Mouse (Mus musculus) heart, adult 2 months (tissue): Measurements from ENCODE around the gene Tbccd1. TPM values are rescaled to one million over a fixed set of nuclear protein-coding genes. Genes with fewer than 3 reads are reported as not detected.

Source experiments
- DNase-seq, 2 experiments: peaks; one replicate each; pipeline ENCODE4 v3.0.0; 2021
- H3K27ac ChIP-seq: fragments of 200-600 bp; 2 replicates; pipeline ENCODE4 v1.8.1; 2022
- H3K27me3 ChIP-seq: fragments of 200-500 bp; 2 replicates; pipeline ENCODE4 v1.6.1; 2012; ENCODE audit warnings: mild to moderate bottlenecking, low read length, inconsistent platforms, mixed read lengths; ENCODE audit not compliant: control insufficient read depth, insufficient read depth
- H3K36me3 ChIP-seq: fragments of 200-500 bp; 2 replicates; pipeline ENCODE4 v1.6.1; 2012; ENCODE audit warnings: low read length, inconsistent platforms; ENCODE audit not compliant: control insufficient read depth, insufficient read depth
- H3K4me1 ChIP-seq: fragments of 200-500 bp; 2 replicates; pipeline ENCODE4 v1.6.1; 2011; ENCODE audit warnings: low read length; ENCODE audit not compliant: control insufficient read depth, insufficient read depth
- H3K4me3 ChIP-seq: fragments of 200-600 bp; 2 replicates; pipeline ENCODE4 v1.8.1; 2022
- H3K79me2 ChIP-seq: fragments of 200-500 bp; replicated peaks from 2 replicates; pipeline ENCODE4 v1.6.1; 2012; ENCODE audit warnings: mild to moderate bottlenecking, inconsistent platforms, low read length, moderate library complexity, mixed read lengths; ENCODE audit not compliant: control insufficient read depth, insufficient read depth
- H3K9ac ChIP-seq: fragments of 200-500 bp; 2 replicates; pipeline ENCODE4 v1.6.1; 2012; ENCODE audit warnings: low read depth, mild to moderate bottlenecking, control low read depth, inconsistent platforms, low read length, mixed read lengths
- CTCF ChIP-seq: fragments of 200-600 bp; IDR thresholded peaks from 2 replicates; pipeline ENCODE4 v1.8.1; 2022; ENCODE audit warnings: antibody characterized with exemption, mild to moderate bottlenecking, moderate library complexity
- EP300 ChIP-seq: fragments of 200-500 bp; IDR thresholded peaks from 2 replicates; pipeline ENCODE4 v1.6.1; 2011; ENCODE audit warnings: low read depth, low read length, control low read depth; ENCODE audit not compliant: insufficient read depth
- POLR2A ChIP-seq: fragments of 200-500 bp; IDR thresholded peaks from 2 replicates; pipeline ENCODE4 v1.6.1; 2011; ENCODE audit warnings: mild to moderate bottlenecking, low read depth, low read length, control low read depth; ENCODE audit not compliant: insufficient read depth
- WGBS: fragments of 180-500 bp; shearing (Covaris S2); methylation state at CpG from one replicate; pipeline ENCODE4 v1.1.7; 2018; 5-methylcytosine and 5-hydroxymethylcytosine counted together
- intact Hi-C: fragments of 180-260 bp; cut with DNase I; formaldehyde crosslinking; loops from one replicate; pipeline ENCODE4 v1.15.1; 2025
- polyA plus RNA-seq: library from polyadenylated mRNA; depleted of rRNA; stranded (reverse); fragments of >200 nt; gene quantifications from 2 replicates; pipeline ENCODE4 v1.2.3, GENCODE M21; 2012; rRNA removed
- total RNA-seq, 2 experiments: library from RNA; stranded (reverse); gene quantifications; 2 replicates each; pipeline ENCODE4 v1.2.3; 2021

The Tbccd1 gene
- total and polyA plus RNA-seq, 3 experiments: 10.3 to 12.8 (median 12.7) TPM

GRCm38 (mm10) chr16:22767405-22767804 lies 90.1 kb downstream of the Tbccd1 start:
- no peaks in the 10 kb centered on the region for H3K27me3 ChIP-seq
- H3K4me3 ChIP-seq: no peak overlapping the region
- no peak overlapping the region for H3K9ac ChIP-seq
- no peaks in the 10 kb centered on the region for H3K79me2 ChIP-seq
- TF ChIP-seq EP300: no peak
- TF ChIP-seq CTCF: peak; percentile 45
- 85% methylated on average over 3 of the region's 3 CpGs for WGBS
- intact Hi-C loops: loop anchor here (2.0 kb wide), 1 partner anchor 69 kb away; no protein-coding TSS in a partner anchor
- H3K36me3 ChIP-seq: no peaks in the 10 kb centered on the region
- peak overlapping the region; percentile 36 for H3K27ac ChIP-seq
- H3K4me1 ChIP-seq: no peaks in the 10 kb centered on the region; the same call in 1 of the 2 replicates
- no peak for DNase-seq

GRCm38 (mm10) chr16:22766738-22767211 lies 90.7 kb downstream of the Tbccd1 start:
- H3K9ac ChIP-seq: 0 out of 2 replicates have a peak overlapping the region, but pooled peaks have one; percentile 20
- no peak for TF ChIP-seq POLR2A
- TF ChIP-seq CTCF: no peak
- no peak for TF ChIP-seq EP300

DNA sequence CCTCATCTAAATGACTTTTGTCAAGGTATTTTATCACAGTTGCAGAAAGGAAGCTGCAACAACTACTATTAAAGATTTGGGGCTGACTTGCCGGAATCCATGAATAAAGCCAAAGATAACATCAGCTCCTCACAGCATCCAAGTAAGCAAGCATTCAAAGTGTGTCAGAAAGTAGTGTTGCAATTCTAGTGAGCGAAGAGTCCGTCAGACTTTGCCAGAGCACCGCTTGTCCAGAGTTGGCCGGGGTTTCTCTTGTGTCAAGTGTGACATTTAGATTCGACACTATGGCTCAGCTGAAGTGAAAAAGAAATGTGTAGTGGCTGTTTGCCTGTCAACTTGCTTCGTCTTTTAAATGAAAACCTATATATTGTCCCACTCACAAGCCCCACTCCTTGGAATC lies 91.9 kb downstream of the Tbccd1 start:
- intact Hi-C loops: no loop called here
- DNase-seq: peak in 1 of 2 experiments; percentile 10
- Histone ChIP-seq H3K27me3 (no peaks in the 10 kb centered on the region), H3K4me1 (no peaks in the 10 kb centered on the region; the same call in 1 of the 2 replicates), H3K9ac (no peak overlapping the region), H3K36me3 (no peaks in the 10 kb centered on the region), H3K4me3 (no peak overlapping the region), H3K79me2 (no peaks in the 10 kb centered on the region), H3K27ac (no peak overlapping the region)
- 75% methylated on average over 7 of the region's 7 CpGs for WGBS
- no peak for TF ChIP-seq EP300
- no peak for TF ChIP-seq CTCF
- no peak for TF ChIP-seq POLR2A

More at GRCm38 (mm10) chr16:22766738-22767211, 90.7 kb downstream of the Tbccd1 start:
- 35% methylated on average over 16 of the region's 16 CpGs for WGBS
- no peaks in the 10 kb centered on the region for H3K79me2 ChIP-seq
- intact Hi-C loops: loop anchor here (2.0 kb wide), 1 partner anchor 68 kb away; no protein-coding TSS in a partner anchor
- H3K4me1 ChIP-seq: no peaks in the 10 kb centered on the region; the same call in 1 of the 2 replicates
- H3K27ac ChIP-seq: peak overlapping the region; percentile 36
- no peaks in the 10 kb centered on the region for H3K27me3 ChIP-seq
- no peak overlapping the region for H3K4me3 ChIP-seq
- H3K36me3 ChIP-seq: no peaks in the 10 kb centered on the region
- peak; percentile 42 to 58 for DNase-seq

Other genes with a start within 250 kb of the Tbccd1 start
- gene Dgkg, start 200.4 kb downstream of the Tbccd1 start, total RNA-seq: under 1 TPM; 0.39 to 0.96 TPM
- 0.25 and 0.26 TPM in 2 replicates for gene Dgkg, start 200.4 kb downstream of the Tbccd1 start, polyA plus RNA-seq
- not detected for gene Crygs, start 46.1 kb downstream of the Tbccd1 start, total RNA-seq
- gene Crygs, start 46.1 kb downstream of the Tbccd1 start, polyA plus RNA-seq: not detected in 2 replicates
- 10 to 100 TPM; 59.5 to 68.5 TPM for gene Dnajb11, start 176 bp upstream of the Tbccd1 start, total RNA-seq
- 13.0 and 19.3 TPM in 2 replicates for gene Dnajb11, start 176 bp upstream of the Tbccd1 start, polyA plus RNA-seq
- gene Ahsg, start 33.6 kb upstream of the Tbccd1 start, total RNA-seq: 1 to 10 TPM; 8.0 to 8.6 TPM
- 15.1 and 19.3 TPM in 2 replicates for gene Ahsg, start 33.6 kb upstream of the Tbccd1 start, polyA plus RNA-seq
- gene Fetub, start 60.7 kb upstream of the Tbccd1 start, total RNA-seq: under 1 TPM; 0.27 to 0.57 TPM
- gene Fetub, start 60.7 kb upstream of the Tbccd1 start, polyA plus RNA-seq: 0.44 and 0.86 TPM in 2 replicates
- gene Hrg, start 93.4 kb upstream of the Tbccd1 start, total RNA-seq: not detected
- 0.26 TPM in 1 of 2 replicates, not detected in the other for gene Hrg, start 93.4 kb upstream of the Tbccd1 start, polyA plus RNA-seq
- under 1 TPM in 1 of 2 experiments, not detected in 1; 0.21 TPM for gene Kng2, start 171.8 kb upstream of the Tbccd1 start, total RNA-seq
- 0.37 and 0.47 TPM in 2 replicates for gene Kng2, start 171.8 kb upstream of the Tbccd1 start, polyA plus RNA-seq
- not detected for gene Kng1, start 200.2 kb upstream of the Tbccd1 start, total RNA-seq
- gene Kng1, start 200.2 kb upstream of the Tbccd1 start, polyA plus RNA-seq: 0.50 TPM in 1 of 2 replicates, not detected in the other
- 100 to 1,000 TPM; 337 to 385 TPM for gene Eif4a2, start 249.8 kb upstream of the Tbccd1 start, total RNA-seq
- gene Eif4a2, start 249.8 kb upstream of the Tbccd1 start, polyA plus RNA-seq: 128 and 287 TPM in 2 replicates